Mouse (Mus musculus) intestine, embryonic 15.5 days (tissue): ENCODE measurements at regions not wholly inside any gene's neighbourhood (a gene's known extent, or its start where the extent isn't known, plus 50 kb on each side); places are given as distances from the start of the nearest gene placed in this dataset.

Source experiments
- ATAC-seq: fragments of 200-750 bp; cut with Nextera tagmentation; 2 replicates; pipeline ENCODE4 v1.8.0; 2017; ENCODE audit warnings: moderate TSS enrichment, moderate library complexity
- H3K27ac ChIP-seq: fragments of 300-500 bp; sonication (generic); 2 replicates; pipeline ENCODE4 v1.5.1; 2015; ENCODE audit warnings: mild to moderate bottlenecking, inconsistent platforms
- H3K27me3 ChIP-seq: fragments of 300-500 bp; sonication (generic); replicated peaks from 2 replicates; pipeline ENCODE4 v1.6.1; 2015; ENCODE audit warnings: inconsistent platforms
- H3K36me3 ChIP-seq: fragments of 300-500 bp; sonication (generic); 2 replicates; pipeline ENCODE4 v1.6.1; 2015; ENCODE audit warnings: inconsistent platforms
- H3K4me1 ChIP-seq: fragments of 300-500 bp; sonication (generic); replicated peaks from 2 replicates; pipeline ENCODE4 v1.6.1; 2015; ENCODE audit warnings: inconsistent platforms
- H3K4me2 ChIP-seq: fragments of 300-500 bp; sonication (generic); replicated peaks from 2 replicates; pipeline ENCODE4 v1.6.1; 2015; ENCODE audit warnings: mild to moderate bottlenecking, inconsistent platforms
- H3K4me3 ChIP-seq: fragments of 300-500 bp; sonication (generic); replicated peaks from 2 replicates; pipeline ENCODE4 v1.5.1; 2015; ENCODE audit warnings: inconsistent platforms
- H3K9ac ChIP-seq: fragments of 300-500 bp; sonication (generic); 2 replicates; pipeline ENCODE4 v1.6.1; 2015; ENCODE audit warnings: inconsistent platforms
- H3K9me3 ChIP-seq: fragments of 300-500 bp; sonication (generic); 2 replicates; pipeline ENCODE4 v1.6.1; 2016; ENCODE audit warnings: inconsistent platforms
- WGBS: fragments of 180-500 bp; shearing (Covaris S2); methylation state at CpG from one replicate; pipeline ENCODE4 v1.1.7; 2015; 5-methylcytosine and 5-hydroxymethylcytosine counted together

DNA sequence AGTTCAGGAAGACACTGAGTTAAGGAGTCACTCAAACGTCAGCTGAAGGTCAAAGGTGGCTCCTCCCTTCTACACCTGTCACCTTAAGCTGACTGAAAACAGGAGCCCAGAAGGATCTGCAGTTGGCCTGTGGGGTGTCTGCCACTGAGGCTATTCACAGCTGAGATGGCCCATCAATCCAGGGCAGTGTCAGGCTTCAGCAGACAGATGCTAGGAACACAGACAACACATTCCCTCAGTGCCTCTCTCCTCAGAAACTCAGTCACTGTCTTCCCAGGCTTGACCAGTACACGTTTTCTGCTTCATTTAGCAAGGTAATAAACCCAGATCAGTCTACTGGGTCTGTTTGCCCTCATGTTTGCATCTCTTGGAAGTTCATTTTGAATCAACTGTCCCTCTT is 222.9 kb upstream of the Pkn2 start:
- Histone ChIP-seq H3K4me1 (peaks cover 10% of the 10 kb centered on the region; the same call in 1 of the 2 replicates), H3K9ac (no peak overlapping the region), H3K4me2 (no peak overlapping the region), H3K36me3 (no peaks in the 10 kb centered on the region), H3K27ac (no peak overlapping the region), H3K9me3 (no peaks in the 10 kb centered on the region), H3K27me3 (no peaks in the 10 kb centered on the region), H3K4me3 (no peak overlapping the region)
- ATAC-seq = no peak
- WGBS = 37% methylated on average over 2 of the region's 2 CpGs

DNA sequence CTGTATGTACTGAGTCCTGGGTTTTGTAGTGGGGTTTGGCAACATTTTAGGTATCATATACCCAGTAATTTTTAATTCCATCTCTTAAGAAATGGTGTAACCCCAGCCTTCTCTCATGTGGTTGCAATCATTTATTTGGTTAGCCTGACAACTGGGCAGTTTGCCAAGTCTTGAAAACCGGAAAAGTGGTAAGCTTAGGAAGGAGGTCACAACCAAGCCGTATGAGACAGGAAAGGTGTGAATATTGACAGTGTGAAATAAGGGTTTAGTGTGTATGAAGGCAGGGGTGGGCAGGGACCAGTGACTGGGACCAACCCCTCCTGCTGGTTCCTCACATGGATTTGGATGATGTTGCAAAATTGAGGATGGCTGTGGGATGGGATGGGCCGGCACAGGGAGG is 221.5 kb upstream of the Pkn2 start:
- no peaks in the 10 kb centered on the region for H3K27me3 ChIP-seq
- no peak overlapping the region for H3K4me2 ChIP-seq
- no peaks in the 10 kb centered on the region for H3K36me3 ChIP-seq
- no peak overlapping the region for H3K9ac ChIP-seq
- ATAC-seq = peak; percentile 62
- 24% methylated on average over 3 of the region's 3 CpGs for WGBS
- no peaks in the 10 kb centered on the region for H3K9me3 ChIP-seq
- H3K4me3 ChIP-seq = no peak overlapping the region
- H3K4me1 ChIP-seq = peaks cover 10% of the 10 kb centered on the region; the same call in 1 of the 2 replicates
- no peak overlapping the region for H3K27ac ChIP-seq

DNA sequence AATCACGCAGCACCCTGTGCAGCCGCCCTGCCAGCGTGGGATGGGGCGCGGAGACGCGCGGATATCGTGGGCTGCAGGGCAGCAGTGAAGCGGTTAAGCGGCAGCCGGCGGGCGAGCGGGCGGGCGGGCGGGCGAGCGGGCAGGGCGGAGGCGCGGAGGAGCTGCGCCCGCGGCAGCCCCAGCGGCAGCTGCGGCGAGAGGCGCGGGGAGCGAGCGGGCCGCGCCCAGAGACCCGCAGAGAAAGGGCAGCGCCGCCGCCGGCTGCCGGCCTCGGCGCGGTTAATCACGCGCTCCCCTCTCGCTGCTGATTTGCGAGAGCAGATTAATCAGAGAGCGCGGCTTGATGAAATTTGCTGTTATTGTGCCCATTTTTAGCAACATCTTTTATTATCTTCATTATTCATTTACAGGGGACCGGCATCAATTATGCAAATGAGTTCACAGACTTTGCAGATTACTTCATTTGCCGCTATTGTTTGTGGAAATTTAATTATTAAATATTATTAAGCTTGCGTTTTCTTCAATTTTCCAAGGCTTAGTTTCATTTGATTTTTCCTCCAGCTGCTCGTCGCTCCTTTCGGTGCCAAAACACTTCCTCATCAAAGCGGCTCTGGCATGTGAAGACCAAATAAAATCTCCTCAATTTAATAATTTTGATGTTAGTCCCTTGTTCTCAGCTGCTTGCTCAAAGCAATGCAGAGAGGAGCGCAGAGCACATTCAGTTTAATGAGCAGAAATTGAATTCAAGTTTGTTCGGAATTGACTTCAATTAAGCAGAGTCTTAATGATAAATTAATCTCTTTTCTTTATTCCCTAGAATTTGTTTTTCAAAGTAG is 219.2 kb upstream of the Pkn2 start:
- peak overlapping the region; percentile 87 for H3K4me2 ChIP-seq
- peak overlapping the region; percentile 46 for H3K4me3 ChIP-seq
- no peaks in the 10 kb centered on the region for H3K36me3 ChIP-seq
- peaks cover 7% of the 10 kb centered on the region; the same call in 1 of the 2 replicates for H3K4me1 ChIP-seq
- WGBS = 4% methylated on average over 59 of the region's 59 CpGs
- peak; percentile 69 for ATAC-seq
- H3K27me3 ChIP-seq = no peaks in the 10 kb centered on the region
- no peak overlapping the region for H3K27ac ChIP-seq
- peak overlapping the region; percentile 46; the same call in 1 of the 2 replicates for H3K9ac ChIP-seq
- no peaks in the 10 kb centered on the region for H3K9me3 ChIP-seq

DNA sequence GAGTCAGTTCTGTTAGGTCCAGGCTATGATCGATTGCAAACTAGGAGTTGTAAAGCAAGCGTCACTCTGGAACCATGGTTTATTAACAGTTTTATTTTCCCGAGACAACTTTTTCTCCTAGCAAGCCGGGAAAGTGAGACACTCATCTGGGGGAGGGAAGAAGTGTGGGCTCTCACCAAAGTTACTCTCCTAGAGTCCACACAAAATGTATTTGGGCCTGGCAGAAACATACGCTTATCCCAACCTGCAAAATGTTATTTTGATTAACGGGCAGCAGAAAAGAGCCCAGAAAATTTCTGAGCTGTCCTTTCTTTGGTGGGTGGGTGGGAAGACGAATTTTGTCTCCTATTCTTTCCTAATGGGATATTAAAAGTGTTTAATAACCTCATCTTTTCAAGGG is 218.4 kb upstream of the Pkn2 start:
- WGBS = 39% methylated on average over 7 of the region's 7 CpGs
- Histone ChIP-seq H3K36me3 (no peaks in the 10 kb centered on the region), H3K27ac (0 out of 2 replicates have a peak overlapping the region, but pooled peaks have one; percentile 11), H3K4me3 (no peak overlapping the region), H3K4me2 (peak overlapping the region; percentile 87), H3K9ac (no peak overlapping the region), H3K4me1 (peaks cover 7% of the 10 kb centered on the region; the same call in 1 of the 2 replicates), H3K9me3 (no peaks in the 10 kb centered on the region), H3K27me3 (no peaks in the 10 kb centered on the region)
- ATAC-seq = no peak

DNA sequence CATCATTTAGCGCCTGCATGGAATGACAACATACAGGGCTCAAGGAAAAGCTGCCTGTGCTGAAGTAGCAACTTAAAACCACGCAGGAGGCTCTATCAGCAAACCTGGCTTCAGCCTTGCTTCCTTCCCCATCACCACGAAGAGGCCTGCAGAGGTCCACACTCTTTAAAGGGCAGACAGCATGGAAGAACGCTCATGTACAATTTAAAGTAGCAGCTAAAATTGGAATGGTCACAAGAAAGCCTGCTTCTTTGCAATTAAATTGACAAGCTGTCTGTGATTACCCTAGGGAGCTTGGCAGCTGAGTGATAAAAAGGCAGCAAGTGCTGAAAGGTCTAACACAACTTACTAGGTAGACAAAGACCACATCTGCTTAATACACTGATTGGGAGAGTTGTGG is 210.4 kb upstream of the Pkn2 start:
- 58% methylated on average over 4 of the region's 4 CpGs for WGBS
- Histone ChIP-seq H3K36me3 (no peaks in the 10 kb centered on the region), H3K9me3 (no peaks in the 10 kb centered on the region), H3K9ac (no peak overlapping the region), H3K27me3 (no peaks in the 10 kb centered on the region), H3K4me3 (no peak overlapping the region), H3K4me1 (peaks cover 12% of the 10 kb centered on the region), H3K4me2 (no peak overlapping the region), H3K27ac (no peak overlapping the region)
- no peak for ATAC-seq

DNA sequence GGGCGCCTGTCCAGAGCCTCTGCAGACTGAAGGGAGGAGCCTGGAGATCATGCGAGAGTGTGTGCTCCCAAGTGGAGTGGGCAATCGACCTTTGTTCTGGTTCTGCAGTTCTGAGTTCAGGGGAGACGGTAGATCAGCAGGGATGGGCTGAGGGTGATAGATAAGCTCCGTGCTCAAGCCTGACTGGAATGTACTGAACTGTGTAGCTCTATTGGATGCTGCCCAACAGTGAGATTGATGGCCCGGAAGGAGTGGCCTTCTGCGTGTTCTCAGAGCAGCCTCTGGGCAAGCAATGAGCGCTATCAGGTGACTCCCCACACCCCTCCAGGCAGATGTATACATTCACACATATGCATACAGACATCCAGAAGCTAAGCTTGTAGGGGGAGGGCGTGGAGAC is 209.1 kb upstream of the Pkn2 start:
- peaks cover 12% of the 10 kb centered on the region for H3K4me1 ChIP-seq
- no peaks in the 10 kb centered on the region for H3K36me3 ChIP-seq
- H3K4me3 ChIP-seq = no peak overlapping the region
- 0 out of 2 replicates have a peak overlapping the region, but pooled peaks have one; percentile 17 for H3K27ac ChIP-seq
- H3K27me3 ChIP-seq = no peaks in the 10 kb centered on the region
- H3K4me2 ChIP-seq = no peak overlapping the region
- H3K9ac ChIP-seq = no peak overlapping the region
- 17% methylated on average over 9 of the region's 9 CpGs for WGBS
- peak; percentile 99 for ATAC-seq
- H3K9me3 ChIP-seq = no peaks in the 10 kb centered on the region

DNA sequence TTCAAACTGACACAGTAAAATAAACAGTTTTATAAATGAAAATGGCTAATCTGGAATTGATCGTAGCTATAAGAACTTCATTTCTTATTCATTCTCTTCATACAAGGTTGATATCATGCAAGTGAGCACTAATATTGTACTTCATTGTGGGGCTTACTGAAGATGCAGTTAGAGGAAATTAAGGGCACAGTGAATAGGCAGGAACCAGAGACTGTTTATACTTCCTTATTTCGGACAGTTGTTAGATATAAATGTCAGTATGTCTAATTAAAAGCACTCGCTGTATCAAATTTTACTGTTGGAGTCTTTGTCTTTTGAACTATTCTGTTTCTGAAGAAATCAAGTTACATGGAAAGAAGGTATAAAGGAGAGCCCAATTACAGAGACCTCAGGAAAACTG is 208.5 kb upstream of the Pkn2 start:
- peak; percentile 16; the same call in 1 of the 2 replicates for ATAC-seq
- Histone ChIP-seq H3K4me3 (no peak overlapping the region), H3K4me1 (peaks cover 12% of the 10 kb centered on the region), H3K36me3 (no peaks in the 10 kb centered on the region), H3K4me2 (no peak overlapping the region), H3K9me3 (no peaks in the 10 kb centered on the region), H3K27ac (no peak overlapping the region), H3K27me3 (no peaks in the 10 kb centered on the region), H3K9ac (no peak overlapping the region)
- WGBS = 65% methylated on average over 3 of the region's 3 CpGs

DNA sequence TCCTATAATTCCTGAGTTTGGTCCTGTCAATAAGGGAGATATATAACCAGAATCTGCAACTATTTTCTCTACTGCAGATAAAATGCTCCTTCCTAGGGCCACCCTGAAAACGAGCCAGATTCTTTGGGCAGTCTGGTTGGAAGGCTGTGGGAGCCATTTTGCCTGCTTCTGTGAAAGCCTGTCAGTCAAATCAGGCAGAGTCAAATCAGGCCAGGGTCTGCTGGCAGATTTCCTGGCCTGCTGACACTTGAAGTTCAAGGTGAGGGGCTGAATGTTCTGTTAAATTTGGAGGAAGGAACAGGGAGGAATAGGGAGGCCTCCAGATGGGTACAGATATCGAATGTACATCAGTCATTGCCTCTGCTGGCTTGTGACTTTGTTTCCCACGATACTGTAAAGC is 206.0 kb upstream of the Pkn2 start:
- no peaks in the 10 kb centered on the region for H3K36me3 ChIP-seq
- WGBS = 77% methylated on average over 3 of the region's 3 CpGs
- no peak for ATAC-seq

DNA sequence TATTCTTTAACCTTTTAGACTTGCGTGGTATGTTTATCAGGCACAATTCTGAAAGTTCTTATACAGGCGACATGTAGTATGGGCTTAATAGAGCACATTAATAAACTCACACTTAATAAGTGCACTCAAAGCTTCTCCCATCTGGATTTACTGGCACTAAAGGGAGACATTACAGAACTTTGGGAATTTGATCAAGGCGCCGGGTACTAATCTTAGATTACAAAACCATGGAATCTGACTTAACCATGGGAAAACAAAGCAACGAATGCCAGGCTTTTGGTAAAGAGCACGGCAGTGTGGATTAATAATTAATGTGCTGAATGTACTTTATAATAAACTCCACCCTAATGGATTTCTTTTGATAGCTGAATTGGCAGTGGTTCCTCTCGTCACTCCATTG is 196.5 kb upstream of the Pkn2 start:
- Histone ChIP-seq H3K4me3 (no peak overlapping the region), H3K9me3 (no peaks in the 10 kb centered on the region), H3K4me1 (no peaks in the 10 kb centered on the region), H3K36me3 (no peaks in the 10 kb centered on the region), H3K27ac (no peak overlapping the region), H3K9ac (no peak overlapping the region), H3K4me2 (no peak overlapping the region), H3K27me3 (no peaks in the 10 kb centered on the region)
- no peak for ATAC-seq
- WGBS = 80% methylated on average over 7 of the region's 7 CpGs

More for the DNA sequence above, 206.0 kb upstream of the Pkn2 start:
- Histone ChIP-seq H3K9ac (no peak overlapping the region), H3K4me1 (peaks cover 12% of the 10 kb centered on the region), H3K27ac (no peak overlapping the region), H3K4me3 (no peak overlapping the region), H3K9me3 (no peaks in the 10 kb centered on the region), H3K27me3 (no peaks in the 10 kb centered on the region), H3K4me2 (no peak overlapping the region)

DNA sequence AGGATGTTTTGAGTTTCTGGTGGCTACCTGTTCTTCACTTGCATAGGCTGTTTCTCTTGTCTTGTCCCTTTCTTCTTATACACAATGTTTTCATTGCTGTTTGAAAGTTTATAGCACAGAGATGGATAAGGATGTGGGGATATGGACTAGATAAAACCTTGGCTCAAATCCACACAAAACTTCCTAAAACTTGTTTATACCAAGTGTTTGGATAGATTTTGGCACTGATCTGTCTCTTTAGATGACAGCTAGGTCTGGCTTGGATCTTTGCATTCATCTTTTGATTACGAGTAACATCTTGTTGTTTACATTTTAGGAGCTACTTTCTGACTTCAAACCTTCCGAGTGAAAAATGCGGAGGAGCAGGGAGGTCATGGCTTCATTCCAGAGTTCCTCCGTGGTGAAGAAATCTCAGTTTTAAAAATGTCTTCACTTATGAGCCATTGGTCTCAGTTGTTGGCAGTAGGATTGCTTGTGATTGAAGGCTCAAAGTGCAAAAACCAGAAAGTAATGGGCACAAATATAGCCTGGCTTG is 190.1 kb upstream of the Pkn2 start:
- Histone ChIP-seq H3K4me1 (no peaks in the 10 kb centered on the region), H3K36me3 (no peaks in the 10 kb centered on the region), H3K27me3 (no peaks in the 10 kb centered on the region), H3K4me2 (no peak overlapping the region), H3K27ac (no peak overlapping the region), H3K9me3 (no peaks in the 10 kb centered on the region), H3K4me3 (no peak overlapping the region), H3K9ac (no peak overlapping the region)
- WGBS = 32% methylated on average over 4 of the region's 4 CpGs
- ATAC-seq = no peak

DNA sequence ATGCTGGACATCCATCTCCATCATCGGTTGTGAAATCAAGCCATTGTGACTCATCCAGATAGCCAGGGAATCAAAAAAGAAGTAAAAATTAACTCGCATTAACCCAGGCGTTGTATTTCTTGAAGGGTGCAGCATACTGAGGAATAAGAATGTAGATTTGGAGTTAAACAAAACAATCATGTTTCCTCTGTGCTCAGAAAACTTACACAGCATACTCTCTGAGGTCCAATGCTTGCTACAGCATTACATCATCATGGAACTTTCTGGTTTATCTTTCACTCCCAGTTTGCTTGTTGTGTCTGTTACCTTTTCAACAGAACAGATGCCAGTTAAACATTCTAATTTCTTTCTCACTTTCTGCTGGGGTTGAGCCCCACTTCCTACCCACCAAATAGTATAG is 173.1 kb upstream of the Pkn2 start:
- Histone ChIP-seq H3K36me3 (no peaks in the 10 kb centered on the region), H3K4me3 (no peak overlapping the region), H3K4me1 (no peaks in the 10 kb centered on the region), H3K27ac (no peak overlapping the region), H3K27me3 (no peaks in the 10 kb centered on the region), H3K9ac (no peak overlapping the region), H3K9me3 (no peaks in the 10 kb centered on the region), H3K4me2 (no peak overlapping the region)
- ATAC-seq = no peak
- WGBS = 91% methylated on average over 3 of the region's 3 CpGs

DNA sequence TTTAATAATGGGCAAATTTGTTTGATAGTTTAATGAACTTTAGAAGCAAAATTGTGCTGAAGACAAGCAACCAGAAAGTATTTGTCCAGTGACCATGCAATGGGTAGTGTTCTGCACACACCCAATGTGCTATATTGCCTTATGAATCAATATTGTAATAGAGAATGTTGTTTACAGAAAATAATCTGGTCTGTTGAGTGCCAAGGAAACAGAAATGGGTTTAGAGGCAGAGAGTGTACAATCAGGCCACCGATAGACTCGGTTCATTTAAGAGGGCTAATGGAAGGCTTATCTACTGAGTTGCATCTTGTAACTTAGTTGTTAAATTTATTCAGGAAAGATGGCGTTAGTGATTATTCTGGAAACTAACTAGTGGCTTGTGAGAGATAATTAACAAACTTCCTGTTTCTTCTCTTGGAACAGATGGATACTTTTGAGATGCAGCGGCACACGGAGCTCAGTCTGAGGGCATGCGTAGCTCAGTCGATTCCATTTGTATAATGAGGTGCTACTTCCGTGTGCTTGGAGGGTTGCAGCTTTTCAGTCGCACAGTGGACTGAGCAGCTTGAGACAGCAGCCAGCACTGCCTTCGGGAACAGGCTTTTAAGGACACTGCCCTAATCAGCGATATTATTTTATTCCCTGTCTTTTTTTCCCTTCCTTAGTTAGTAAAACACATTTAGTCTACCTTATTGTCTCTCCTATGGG is 171.6 kb upstream of the Pkn2 start:
- Histone ChIP-seq H3K9ac (no peak overlapping the region), H3K4me2 (no peak overlapping the region)

More for the DNA sequence above, 171.6 kb upstream of the Pkn2 start:
- Histone ChIP-seq H3K27ac (no peak overlapping the region), H3K4me3 (no peak overlapping the region), H3K9me3 (no peaks in the 10 kb centered on the region), H3K27me3 (no peaks in the 10 kb centered on the region), H3K4me1 (no peaks in the 10 kb centered on the region), H3K36me3 (no peaks in the 10 kb centered on the region)
- no peak for ATAC-seq
- WGBS = 85% methylated on average over 11 of the region's 11 CpGs
